Mouse (Mus musculus) embryonic fibroblast, embryonic 13.5 days (primary cell): ENCODE measurements around the gene Nploc4. TPM values are rescaled to one million over a fixed set of nuclear protein-coding genes. Genes with fewer than 3 reads are reported as not detected.

Experiments
- H3K27ac ChIP-seq: 2 replicates; pipeline ENCODE4 v1.5.1; 2012; ENCODE audit warnings: low read length, control low read depth, inconsistent platforms; ENCODE audit not compliant: insufficient read depth
- H3K4me1 ChIP-seq: 2 replicates; pipeline ENCODE4 v1.6.1; 2011; ENCODE audit warnings: low read length; ENCODE audit not compliant: control insufficient read depth, insufficient read depth
- H3K4me3 ChIP-seq: 2 replicates; pipeline ENCODE4 v1.5.1; 2011; ENCODE audit warnings: mild to moderate bottlenecking, control low read depth, low read length; ENCODE audit not compliant: insufficient read depth
- CTCF ChIP-seq: IDR thresholded peaks from 2 replicates; pipeline ENCODE4 v1.5.1; 2011; ENCODE audit warnings: mild to moderate bottlenecking, control low read depth, low read length, moderate library complexity, borderline replicate concordance; ENCODE audit not compliant: insufficient read depth
- POLR2A ChIP-seq: IDR thresholded peaks from 2 replicates; pipeline ENCODE4 v1.6.1; 2011; ENCODE audit warnings: low read depth, mild to moderate bottlenecking, control low read depth, low read length, moderate library complexity
- polyA plus RNA-seq: library from polyadenylated mRNA; stranded (reverse); fragments of >200 nt; gene quantifications from 2 replicates; pipeline ENCODE4 v1.2.4, GENCODE M21; 2011; ENCODE audit warnings: low read depth; ENCODE audit not compliant: missing spikeins, insufficient read length

Nploc4 gene
- polyA plus RNA-seq = 76.1 and 81.6 TPM in 2 replicates

GRCm38 (mm10) chr11:120437152-120437856 is at the start of gene Nploc4:
Gene Nploc4 (minus strand): TSS chr11:120437708.
- Histone ChIP-seq H3K27ac (peak within 1 kb of the TSS; percentile 56), H3K4me3 (peak within 1 kb of the TSS; percentile 84), H3K4me1 (no peaks in the 10 kb centered on the region; the same call in 1 of the 2 replicates)
- TF ChIP-seq CTCF = no peak
- peak; percentile 77 for TF ChIP-seq POLR2A

GRCm38 (mm10) chr11:120485251-120485650 is 47.7 kb upstream of the Nploc4 start:
- no peak for TF ChIP-seq POLR2A
- TF ChIP-seq CTCF = no peak
- H3K4me3 ChIP-seq = peak overlapping the region; percentile 81
- H3K27ac ChIP-seq = no peak overlapping the region
- H3K4me1 ChIP-seq = no peaks in the 10 kb centered on the region; the same call in 1 of the 2 replicates

- Histone ChIP-seq H3K27ac (peak within 1 kb of the TSS; percentile 18; the same call in 1 of the 2 replicates), H3K4me1 (no peaks in the 10 kb centered on the region; the same call in 1 of the 2 replicates), H3K4me3 (peak within 1 kb of the TSS; percentile 81)
- no peak for TF ChIP-seq CTCF
- peak; percentile 80 for TF ChIP-seq POLR2A
Observed at GRCm38 (mm10) chr11:120484265-120484981, 46.9 kb upstream of the Nploc4 start, which contains the start of gene Mrpl12. Gene Mrpl12 (plus strand): TSS chr11:120484613.

- no peak overlapping the region for H3K27ac ChIP-seq
- H3K4me1 ChIP-seq = no peaks in the 10 kb centered on the region; the same call in 1 of the 2 replicates
- no peak overlapping the region for H3K4me3 ChIP-seq
- TF ChIP-seq CTCF (no peak), POLR2A (no peak)
Observed at GRCm38 (mm10) chr11:120483448-120483934, 46.0 kb upstream of the Nploc4 start.

GRCm38 (mm10) chr11:120472052-120472451 is 34.5 kb upstream of the Nploc4 start:
- no peak for TF ChIP-seq POLR2A
- no peak for TF ChIP-seq CTCF
- no peak overlapping the region for H3K27ac ChIP-seq

GRCm38 (mm10) chr11:120467736-120468092 is 30.2 kb upstream of the Nploc4 start:
- TF ChIP-seq CTCF (no peak), POLR2A (no peak)
- peaks cover 5% of the 10 kb centered on the region; the same call in 1 of the 2 replicates for H3K4me1 ChIP-seq
- H3K27ac ChIP-seq = no peak overlapping the region
- peak overlapping the region; percentile 88 for H3K4me3 ChIP-seq

More at GRCm38 (mm10) chr11:120472052-120472451, 34.5 kb upstream of the Nploc4 start:
- H3K4me1 ChIP-seq = no peaks in the 10 kb centered on the region
- no peak overlapping the region for H3K4me3 ChIP-seq

DNA sequence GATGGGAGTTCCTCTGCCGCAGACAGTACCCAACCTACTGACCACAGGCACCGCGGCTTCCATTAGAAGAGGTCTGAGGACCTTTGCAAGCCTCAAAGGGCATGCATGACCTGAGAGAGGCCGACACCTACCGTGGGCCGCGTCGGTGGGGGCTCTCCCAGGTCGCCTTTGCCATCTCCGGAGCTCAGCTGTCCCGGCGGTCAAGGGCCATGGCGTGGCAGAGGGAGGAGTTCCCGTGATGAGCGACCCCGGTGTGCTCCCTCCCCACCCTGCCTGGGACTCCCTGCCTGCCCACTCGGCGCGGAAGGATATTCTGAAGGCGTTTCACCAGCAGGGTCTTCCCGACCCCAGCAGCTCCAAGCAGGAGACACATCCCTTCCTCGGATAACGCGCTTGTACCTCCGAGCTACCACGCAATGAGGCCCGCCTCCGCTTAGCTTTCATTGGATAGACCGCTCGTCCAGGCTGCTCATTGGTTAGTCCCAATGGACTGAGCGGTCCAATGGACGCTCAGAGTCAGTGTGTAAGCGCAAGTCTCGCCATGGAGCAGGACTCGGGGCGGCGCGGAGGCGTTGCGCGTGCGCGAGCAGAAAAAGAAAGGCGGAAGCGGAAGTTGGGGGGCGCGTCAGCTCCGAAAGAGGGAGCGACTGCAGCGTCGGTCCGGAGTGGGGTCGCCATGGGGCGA is 29.7 kb upstream of the Nploc4 start, which contains the start of gene Arl16:
Gene Arl16, minus strand, starts transcription at position 557 of the 685 bp plus-strand sequence.
- Histone ChIP-seq H3K4me3 (peak within 1 kb of the TSS; percentile 88), H3K4me1 (peaks cover 5% of the 10 kb centered on the region; the same call in 1 of the 2 replicates), H3K27ac (no peak within 1 kb of the TSS)
- TF ChIP-seq CTCF (no peak), POLR2A (peak; percentile 73)

DNA sequence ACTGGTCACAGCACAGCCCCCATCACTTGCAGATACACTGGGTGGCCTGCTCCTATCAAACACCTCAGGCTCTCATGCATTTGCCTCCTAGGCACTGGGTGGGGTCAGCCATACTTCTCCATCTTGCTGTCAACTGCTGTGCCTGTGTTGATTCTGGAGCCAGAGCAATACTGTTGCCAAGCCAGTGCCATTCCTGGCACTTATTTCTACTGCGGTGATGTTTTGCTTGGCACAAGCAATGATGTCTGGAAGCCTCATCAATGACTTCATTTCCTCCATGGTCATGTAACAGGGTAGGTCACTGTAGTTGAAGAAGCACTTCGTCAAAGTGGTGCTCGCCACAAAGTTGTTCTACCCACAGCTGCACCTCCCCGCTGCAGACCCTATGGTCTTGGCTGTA is 28.0 kb upstream of the Nploc4 start:
- Histone ChIP-seq H3K4me1 (peaks cover 5% of the 10 kb centered on the region; the same call in 1 of the 2 replicates), H3K4me3 (0 out of 2 replicates have a peak overlapping the region, but pooled peaks have one; percentile 7), H3K27ac (no peak overlapping the region)
- TF ChIP-seq POLR2A (no peak), CTCF (no peak)

DNA sequence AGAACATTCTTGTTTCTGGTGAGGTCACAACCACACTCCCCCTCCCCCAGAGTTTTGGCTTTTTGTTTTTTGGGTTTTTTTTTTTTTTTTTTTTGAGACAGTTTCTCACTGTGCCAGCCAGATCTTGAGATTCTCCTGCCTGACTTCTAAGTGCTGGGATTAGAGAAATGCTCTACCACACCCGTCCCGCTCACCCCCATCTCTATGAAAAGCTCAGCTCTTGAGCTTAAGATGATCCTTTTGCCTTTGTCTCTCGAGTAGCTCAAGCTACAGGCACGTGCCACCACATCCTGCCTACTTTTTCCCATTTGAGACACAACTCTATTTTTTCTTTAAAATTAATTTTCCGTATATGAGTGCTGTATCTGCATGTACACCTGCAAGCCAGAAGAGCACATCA is 26.9 kb upstream of the Nploc4 start:
- Histone ChIP-seq H3K4me1 (peaks cover 5% of the 10 kb centered on the region; the same call in 1 of the 2 replicates), H3K27ac (no peak overlapping the region), H3K4me3 (no peak overlapping the region)
- no peak for TF ChIP-seq CTCF

GRCm38 (mm10) chr11:120463536-120463935 is 26.0 kb upstream of the Nploc4 start:
- Histone ChIP-seq H3K4me3 (no peak overlapping the region), H3K4me1 (peaks cover 5% of the 10 kb centered on the region; the same call in 1 of the 2 replicates), H3K27ac (no peak overlapping the region)
- TF ChIP-seq POLR2A (no peak), CTCF (no peak)
